Mouse (Mus musculus): ENCODE measurements at regions not wholly inside any gene's neighbourhood (a gene's known extent, or its start where the extent isn't known, plus 50 kb on each side); places are given as distances from the start of the nearest gene placed in this dataset.
"Not testable (repeated sequence)": the region's sequence is repeated elsewhere in the genome, so short reads cannot be mapped to it uniquely, and the experiment has no call there.

GRCm38 (mm10) chr14:48607131-48607530 lies 66.5 kb downstream of the Otx2 start:
- no peak for DNase-seq (ENCODE audit: low read depth, low spot score)

- no peak for DNase-seq (ENCODE audit: low read depth, low spot score)
Measured at GRCm38 (mm10) chr14:48603490-48603889, 70.1 kb downstream of the Otx2 start.

- no peak for DNase-seq (ENCODE audit: low read depth, low spot score)
Measured at GRCm38 (mm10) chr14:48594334-48594733, 79.3 kb downstream of the Otx2 start.

- no peak for DNase-seq (ENCODE audit: low read depth, low spot score)
Measured at GRCm38 (mm10) chr14:48593363-48593762, 80.3 kb downstream of the Otx2 start.

GRCm38 (mm10) chr14:48591483-48592230 lies 82.0 kb downstream of the Otx2 start:
- no peak for DNase-seq (ENCODE audit: low read depth, low spot score)

GRCm38 (mm10) chr14:48590426-48590825 lies 83.2 kb downstream of the Otx2 start:
- DNase-seq (ENCODE audit: low read depth, low spot score): no peak

- DNase-seq (ENCODE audit: low read depth, low spot score): no peak
Measured at GRCm38 (mm10) chr14:48589702-48590325, 83.8 kb downstream of the Otx2 start.

GRCm38 (mm10) chr14:48585820-48586219 lies 87.8 kb downstream of the Otx2 start:
- no peak for DNase-seq (ENCODE audit: low read depth, low spot score)

- DNase-seq (ENCODE audit: low read depth, low spot score): no peak
Measured at GRCm38 (mm10) chr14:48584571-48584970, 89.0 kb downstream of the Otx2 start.

- DNase-seq (ENCODE audit: low read depth, low spot score): no peak
Measured at GRCm38 (mm10) chr14:48583516-48583915, 90.1 kb downstream of the Otx2 start.

- DNase-seq (ENCODE audit: low read depth, low spot score): no peak
Measured at GRCm38 (mm10) chr14:48582080-48582479, 91.5 kb downstream of the Otx2 start.

- DNase-seq (ENCODE audit: low read depth, low spot score): not testable (repeated sequence)
Measured at GRCm38 (mm10) chr14:48581308-48581707, 92.3 kb downstream of the Otx2 start.

GRCm38 (mm10) chr14:48580396-48580795 lies 93.2 kb downstream of the Otx2 start:
- DNase-seq (ENCODE audit: low read depth, low spot score): peak; percentile 38

- no peak for DNase-seq (ENCODE audit: low read depth, low spot score)
Measured at GRCm38 (mm10) chr14:48579985-48580384, 93.6 kb downstream of the Otx2 start.
